Mouse (Mus musculus): Measurements from ENCODE around the gene Ctbp2.

DNA sequence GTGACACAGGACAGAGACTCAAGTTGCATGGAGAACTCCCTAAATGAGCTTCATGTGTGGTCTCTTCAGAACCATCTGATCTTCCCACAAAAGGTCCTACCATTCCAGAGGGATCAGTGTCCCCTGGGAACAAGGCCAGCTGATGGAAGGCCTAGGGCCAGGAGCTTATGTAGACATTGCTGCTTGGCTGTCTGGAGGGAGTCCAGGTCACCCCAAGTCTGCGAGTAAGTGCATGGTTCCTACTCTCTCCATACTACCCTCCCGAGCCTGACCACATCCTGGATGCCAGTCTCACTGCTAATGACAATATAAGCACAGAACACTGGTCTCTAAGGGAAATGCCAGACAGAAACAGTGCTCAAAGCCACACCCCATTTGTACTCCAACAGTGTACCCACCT is 38.0 kb upstream of the Ctbp2 start:
- TF ChIP-seq CTCF (IDR thresholded peaks at IDR 0.05 in 2 of 3, conservative IDR thresholded peaks at IDR 0.05 in 1 of 3; ENCODE audit: control insufficient read depth in 1 of 3, insufficient read depth in 1 of 3, low read depth in 2 of 3, low read length in 3 of 3, poor library complexity in 1 of 3, severe bottlenecking in 1 of 3) (no peak), TAL1 (IDR thresholded peaks at IDR 0.05; ENCODE audit: low read length) (no peak), MAZ (IDR thresholded peaks at IDR 0.05; ENCODE audit: low read depth, low read length) (no peak), SMC3 (IDR thresholded peaks at IDR 0.05; ENCODE audit: low read depth, low read length) (no peak), MXI1 (IDR thresholded peaks at IDR 0.05; ENCODE audit: low read depth, low read length) (no peak), GABPA (IDR thresholded peaks at IDR 0.05; ENCODE audit: low read depth, low read length) (no peak), RCOR1 (IDR thresholded peaks at IDR 0.05; ENCODE audit: low read depth, low read length) (no peak), CHD2 (IDR thresholded peaks at IDR 0.05; ENCODE audit: low read length) (no peak), MAFK (IDR thresholded peaks at IDR 0.05; ENCODE audit: borderline replicate concordance, low read depth, low read length) (no peak), POLR2A (IDR thresholded peaks at IDR 0.05; ENCODE audit: control insufficient read depth in 1 of 2, insufficient read depth in 1 of 2, low read depth in 1 of 2, low read length in 2 of 2, poor library complexity in 1 of 2) (no peak), MAX (IDR thresholded peaks at IDR 0.05; ENCODE audit: low read length) (no peak), NELFE (IDR thresholded peaks at IDR 0.05; ENCODE audit: low read depth, low read length) (no peak), POLR2AphosphoS2 (IDR thresholded peaks at IDR 0.05; ENCODE audit: low read length) (no peak), MYC (IDR thresholded peaks at IDR 0.05; ENCODE audit: low read depth, low read length) (no peak)
